Mouse (Mus musculus) olfactory bulb, adult 2 months (tissue): ENCODE measurements at regions not wholly inside any gene's neighbourhood (a gene's known extent, or its start where the extent isn't known, plus 50 kb on each side); places are given as distances from the start of the nearest gene placed in this dataset.

Experiments
- CTCF ChIP-seq: fragments of 200-500 bp; IDR thresholded peaks from 2 replicates; pipeline ENCODE4 v1.5.1; 2012; ENCODE audit warnings: low read depth, mild to moderate bottlenecking, low read length, moderate library complexity; ENCODE audit not compliant: insufficient read depth
- POLR2A ChIP-seq: fragments of 200-500 bp; IDR thresholded peaks from 2 replicates; pipeline ENCODE4 v1.6.1; 2012; ENCODE audit warnings: mild to moderate bottlenecking, low read depth, low read length, moderate library complexity; ENCODE audit not compliant: insufficient read depth

DNA sequence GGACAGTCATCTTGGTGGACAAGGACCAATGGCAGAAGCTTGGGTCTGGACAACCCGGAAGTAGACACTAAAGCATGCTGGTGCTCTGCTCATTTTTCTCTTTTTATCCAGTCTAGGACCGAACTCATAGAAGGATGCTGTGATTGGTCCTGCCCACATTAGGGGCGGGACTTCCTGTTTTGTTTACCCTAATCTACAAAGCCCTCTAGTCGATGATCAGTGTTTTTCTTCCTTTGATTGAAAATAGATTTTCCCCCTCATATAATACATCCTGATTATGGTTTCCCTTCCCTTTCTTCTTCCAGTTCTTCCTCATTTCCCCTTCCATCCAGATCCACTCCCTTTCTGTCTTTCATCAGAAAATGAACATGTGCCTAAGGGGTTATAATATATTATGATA is 175.0 kb upstream of the Stt3b start:
- TF ChIP-seq POLR2A = no peak
- no peak for TF ChIP-seq CTCF
